Mouse (Mus musculus) c-Kit-negative CD71-positive TER-119-positive erythroid progenitor cells, embryonic 14.5 days (primary cell): ENCODE results near the gene Slc35e3.
"Not testable (repeated sequence)": the region's sequence is repeated elsewhere in the genome, so short reads cannot be mapped to it uniquely, and the experiment has no call there.

Experiments
- DNase-seq: peaks from one replicate; pipeline ENCODE4 v3.0.0-alpha.2; 2013; ENCODE audit warnings: low read depth, low spot score

Gene Slc35e3

DNA sequence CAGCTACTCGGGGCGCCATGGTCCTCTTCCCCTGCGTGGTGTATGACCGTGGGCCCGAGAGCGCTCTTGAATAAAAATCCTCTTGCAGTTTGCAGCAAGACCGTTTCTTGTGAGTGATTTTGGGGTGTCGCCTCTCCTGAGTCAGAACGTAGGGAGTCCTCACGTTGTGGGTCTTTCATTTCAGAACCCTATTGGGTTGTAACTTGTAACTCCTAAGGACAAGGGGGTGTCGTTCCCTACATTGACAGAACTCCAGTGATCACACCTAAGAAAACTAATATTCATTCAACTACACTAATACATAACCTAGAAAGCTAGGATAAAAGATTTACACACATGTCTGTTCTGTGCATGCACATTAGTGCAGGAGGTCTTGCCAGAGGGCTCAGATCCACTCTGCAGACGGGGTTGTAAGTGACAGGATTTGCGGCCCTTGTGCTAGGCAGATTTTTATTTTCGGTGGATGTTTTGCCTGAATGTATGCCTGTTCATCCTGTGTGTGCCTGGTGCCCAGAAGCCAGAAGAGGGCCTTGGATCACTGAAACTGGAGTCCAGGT lies 3.7 kb upstream of the Slc35e3 start:
- DNase-seq: no peak

DNA sequence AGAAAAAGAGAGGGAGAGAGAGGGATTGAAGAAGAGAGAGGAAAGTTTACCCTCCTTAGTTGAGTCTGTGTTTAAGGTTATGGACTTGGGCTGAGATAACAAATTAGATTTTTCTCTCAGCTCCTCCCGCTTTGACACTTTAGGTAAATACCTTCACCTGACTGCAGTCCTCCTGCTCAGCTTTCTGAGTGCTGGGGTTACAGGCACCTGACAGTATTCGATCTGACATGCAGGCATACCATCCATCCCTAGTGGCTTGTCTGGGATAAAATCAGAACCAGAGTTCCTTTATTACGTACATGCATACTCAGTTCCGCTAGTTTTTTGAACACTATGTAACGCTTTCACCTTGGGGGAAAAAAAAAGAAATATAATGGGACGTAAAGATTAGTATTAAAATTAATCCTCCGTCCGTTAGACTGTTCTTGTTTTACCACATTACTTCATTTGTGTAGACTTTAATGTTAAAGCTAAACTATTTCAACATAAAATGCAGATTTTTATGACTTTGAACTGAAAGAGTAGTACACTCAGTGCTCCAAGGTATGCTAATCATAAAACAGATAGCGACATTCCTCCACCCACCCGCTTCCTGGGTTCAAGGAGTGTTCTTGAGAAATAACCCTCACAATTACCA lies 3.0 kb upstream of the Slc35e3 start:
- no peak for DNase-seq

DNA sequence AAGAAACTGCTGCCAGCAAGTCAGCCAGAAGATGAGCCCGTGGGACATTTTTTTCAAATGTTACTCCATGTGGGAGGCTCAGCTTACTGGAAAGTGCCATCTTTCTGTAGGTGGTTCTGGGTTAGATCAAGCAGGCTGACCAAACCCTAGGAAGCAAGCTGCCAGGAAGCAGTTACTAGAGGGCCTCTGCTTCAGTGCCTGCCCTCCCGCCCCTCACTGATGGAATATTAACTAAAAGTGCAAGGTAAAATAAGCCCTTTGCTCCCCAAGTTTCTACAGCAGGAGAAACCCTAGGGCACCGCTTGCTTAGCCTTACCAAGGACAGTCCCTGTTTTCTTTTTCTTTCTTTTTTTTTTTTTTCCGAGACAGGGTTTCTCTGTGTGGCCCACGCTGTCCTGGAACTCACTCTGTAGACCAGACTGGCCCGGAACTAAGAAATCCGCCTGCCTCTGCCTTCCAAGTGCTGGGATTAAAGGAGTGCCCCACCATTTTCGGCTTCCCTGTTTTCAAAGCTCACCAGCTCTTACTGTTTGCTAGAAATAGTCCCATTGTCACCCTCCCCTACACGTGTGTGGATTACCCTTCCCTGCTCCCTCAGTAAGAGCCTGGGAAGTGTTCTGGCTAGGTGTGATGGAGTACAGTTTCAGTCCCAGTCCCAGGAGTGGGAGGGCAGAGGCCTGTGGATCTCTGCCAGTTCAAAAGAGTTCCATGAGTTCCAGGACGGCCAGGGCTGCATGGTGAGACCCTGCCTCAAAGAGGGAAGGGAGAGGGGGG lies 2.3 kb upstream of the Slc35e3 start:
- no peak for DNase-seq

DNA sequence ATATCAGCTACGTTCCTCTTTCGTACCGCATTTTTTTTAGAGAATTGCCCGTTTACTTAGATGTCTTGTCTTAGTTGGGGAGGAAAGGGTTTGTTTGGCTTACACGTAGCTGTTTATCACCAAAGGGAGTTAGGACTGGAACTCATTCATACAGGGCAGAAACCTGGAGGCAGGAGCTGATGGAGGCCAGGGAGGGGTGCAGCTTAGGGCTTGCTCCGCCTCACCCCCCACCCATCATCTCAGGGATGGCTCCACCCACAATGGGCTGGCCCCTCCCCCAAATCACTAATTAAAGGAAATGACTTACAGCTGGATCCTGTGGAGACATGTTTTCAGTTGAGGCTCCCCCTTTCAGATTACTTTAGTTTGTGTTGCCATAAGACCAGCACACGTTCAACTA lies 1.5 kb upstream of the Slc35e3 start:
- DNase-seq: no peak

DNA sequence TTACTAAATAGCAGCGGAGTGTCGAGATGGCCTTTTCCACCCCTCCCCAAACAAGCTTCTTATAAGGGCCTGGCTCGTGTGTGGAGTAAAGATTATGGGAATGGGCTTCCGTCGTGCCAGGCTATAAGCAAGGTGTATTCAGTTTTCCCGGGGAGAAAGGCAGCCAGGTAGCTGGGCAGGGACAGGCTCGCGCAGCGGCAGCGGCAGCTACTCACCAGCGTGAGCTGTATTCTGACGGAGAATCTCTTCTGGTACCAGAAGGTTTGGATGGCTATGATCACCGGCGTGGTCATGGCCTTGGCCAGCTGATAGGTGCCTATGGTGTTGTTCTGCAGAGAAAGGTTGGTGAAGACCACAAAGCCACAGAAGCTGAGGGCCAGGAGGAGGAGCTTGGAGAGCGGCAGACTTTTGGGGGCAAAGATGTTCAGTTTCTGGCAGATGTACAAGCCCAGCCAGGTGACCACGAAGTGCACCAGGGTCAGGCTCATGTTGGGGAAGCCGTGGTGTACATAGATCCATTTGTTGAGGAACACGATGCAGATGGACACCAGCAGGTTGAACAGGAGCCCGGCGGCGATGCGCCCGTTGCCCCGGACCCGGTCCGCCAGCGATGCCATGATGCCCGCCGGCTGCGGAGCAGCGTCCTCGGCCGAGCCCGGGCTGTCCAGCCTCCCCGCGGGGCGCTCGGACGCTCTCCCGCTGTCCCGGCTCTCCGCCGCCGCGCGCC lies 432 bp downstream of the Slc35e3 start:
- not testable (repeated sequence) for DNase-seq

- DNase-seq: no peak
Measured at GRCm38 (mm10) chr10:117743917-117744316, 2.2 kb downstream of the Slc35e3 start.

DNA sequence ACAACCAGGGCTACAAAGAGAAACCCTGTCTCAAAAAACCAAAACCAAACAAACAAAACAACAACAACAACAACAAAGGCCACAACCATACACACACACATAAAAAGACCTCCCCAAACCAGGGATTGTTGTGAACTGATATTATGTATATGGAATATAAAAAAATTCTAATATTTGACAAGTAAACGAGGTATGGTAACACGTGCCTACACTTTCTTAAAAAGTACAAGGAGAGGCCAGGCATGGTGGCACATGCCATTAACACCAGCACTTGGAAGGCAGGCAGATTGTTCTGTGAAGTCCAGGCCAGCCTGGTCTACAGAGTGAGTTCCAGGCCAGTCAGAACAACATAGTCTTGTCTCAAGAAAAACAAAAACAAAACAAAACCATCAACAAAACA lies 3.0 kb downstream of the Slc35e3 start:
- no peak for DNase-seq

GRCm38 (mm10) chr10:117742618-117743017 lies 3.5 kb downstream of the Slc35e3 start:
- DNase-seq: no peak

- DNase-seq: no peak
Measured at GRCm38 (mm10) chr10:117741698-117742475, 4.3 kb downstream of the Slc35e3 start.

GRCm38 (mm10) chr10:117740921-117741320 lies 5.2 kb downstream of the Slc35e3 start:
- DNase-seq: no peak

- DNase-seq: no peak
Measured at GRCm38 (mm10) chr10:117740171-117740570, 6.0 kb downstream of the Slc35e3 start.

GRCm38 (mm10) chr10:117739648-117739948 lies 6.6 kb downstream of the Slc35e3 start:
- DNase-seq: no peak

GRCm38 (mm10) chr10:117738928-117739647 lies 7.1 kb downstream of the Slc35e3 start:
- no peak for DNase-seq

- no peak for DNase-seq
Measured at GRCm38 (mm10) chr10:117738140-117738921, 7.8 kb downstream of the Slc35e3 start.

DNA sequence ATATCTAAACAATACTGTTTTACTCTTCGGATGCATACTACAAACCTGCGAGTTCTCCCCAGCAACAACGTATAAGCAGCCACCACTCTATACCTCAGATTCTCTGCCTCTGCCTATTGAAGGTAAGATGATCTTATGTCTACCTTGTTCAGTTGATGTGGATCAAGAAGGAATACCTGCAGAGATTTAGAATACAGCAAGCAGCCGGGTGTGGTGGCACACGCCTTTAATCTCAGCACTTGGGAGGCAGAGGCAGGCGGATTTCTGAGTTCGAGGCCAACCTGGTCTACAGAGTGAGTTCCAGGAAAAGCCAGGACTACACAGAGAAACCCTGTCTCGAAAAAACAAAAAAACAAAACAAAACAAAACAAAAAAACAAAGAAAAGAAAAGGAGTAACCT lies 8.7 kb downstream of the Slc35e3 start:
- DNase-seq: not testable (repeated sequence)

- no peak for DNase-seq
Measured at GRCm38 (mm10) chr10:117737075-117737474, 9.1 kb downstream of the Slc35e3 start.

DNA sequence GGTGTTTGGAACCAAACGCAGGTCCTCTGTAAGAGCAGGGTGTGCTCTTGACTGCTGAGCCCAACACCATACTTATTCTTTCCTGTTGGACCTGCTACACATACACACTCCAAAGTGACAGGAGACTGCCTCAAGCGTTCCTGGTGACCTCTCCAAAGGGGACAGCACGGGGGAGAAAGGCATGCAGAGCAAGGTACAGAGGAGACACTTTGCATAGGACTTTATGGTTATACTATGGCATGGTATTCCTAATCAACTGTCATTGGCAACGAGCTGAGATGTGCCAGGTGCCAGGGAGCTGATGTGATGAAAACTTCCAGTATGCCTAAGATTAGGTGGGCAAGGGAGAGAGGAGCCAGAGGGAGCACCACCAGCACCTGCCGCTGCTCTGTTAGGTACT lies 9.6 kb downstream of the Slc35e3 start:
- no peak for DNase-seq

- DNase-seq: not testable (repeated sequence)
Measured at GRCm38 (mm10) chr10:117735396-117735795, 10.8 kb downstream of the Slc35e3 start.

GRCm38 (mm10) chr10:117734104-117734852 lies 11.9 kb downstream of the Slc35e3 start:
- DNase-seq: not testable (repeated sequence)
